ENCODE assay signal across 22 mouse cellular contexts in genomic region chr10:127002765-127003164, GRCm38 (mm10). TPM values are rescaled to one million over a fixed set of nuclear protein-coding genes. Genes with fewer than 3 reads are reported as not detected.
"Had no signal": no experiment of that assay in that cellular context is flagged by ENCODE, and none has a peak within 500 bp of the region (broad histone marks: within the 10 kb centered on the region; RNA-seq: fewer than 3 reads in every experiment).

No protein-coding gene starts in this region.

- DNase-seq: kidney, adult 2 months; kidney, postnatal 25 days; layer of hippocampus, postnatal 36 days; liver; lung, adult 18-20 months; lung, postnatal 10 days; lung, postnatal 36 days; right cerebral cortex, adult 18-20 months; right cerebral cortex, postnatal 14 days; right cerebral cortex, postnatal 4 days; thymus, postnatal 25 days had no signal

- H3K9me3 ChIP-seq: limb, embryonic 10.5 days; limb, embryonic 13.5 days; liver, embryonic 12.5 days; liver, embryonic 15.5 days; lung, embryonic 15.5 days; midbrain, embryonic 12.5 days; midbrain, embryonic 15.5 days; stomach, embryonic 15.5 days had no signal

- ATAC-seq: intestine, postnatal 0 days; liver, embryonic 12.5 days; midbrain, embryonic 15.5 days had no signal

- H3K4me3 ChIP-seq: layer of hippocampus, adult 2 months; limb, embryonic 10.5 days; limb, embryonic 13.5 days; liver, embryonic 12.5 days; liver, embryonic 15.5 days; lung, embryonic 15.5 days; midbrain, embryonic 12.5 days; midbrain, embryonic 15.5 days; stomach, embryonic 15.5 days had no signal

- H3K4me1 ChIP-seq: limb, embryonic 13.5 days; midbrain, embryonic 12.5 days; midbrain, embryonic 15.5 days had no signal

- H3K27me3 ChIP-seq: limb, embryonic 13.5 days; liver, embryonic 15.5 days; lung, embryonic 15.5 days; midbrain, embryonic 12.5 days; midbrain, embryonic 15.5 days; stomach, embryonic 15.5 days had no signal

RNA-seq across cellular contexts. Expression of gene Eef1akmt3, which starts 38.5 kb away (rescaled TPM):
- polyA plus RNA-seq: thymus, postnatal 0 days had no signal
